Mouse (Mus musculus) megakaryocyte-erythroid progenitor cell, adult 5-6 weeks (primary cell): ENCODE results near the gene Cytip. TPM values are rescaled to one million over a fixed set of nuclear protein-coding genes. Genes with fewer than 3 reads are reported as not detected.

Experiments used
- ATAC-seq: replicated peaks from 2 replicates; pipeline ENCODE4 v1.8.0; 2016; ENCODE audit warnings: mild to moderate bottlenecking, inconsistent platforms; ENCODE audit not compliant: severe bottlenecking, poor library complexity, low FRiP score, low TSS enrichment
- total RNA-seq, 2 experiments: library from RNA; stranded (forward) in 1 of 2; stranded (reverse) in 1 of 2; fragments of 200-1000, 215-1000 nt in 1 of 2; fragments of >200 nt in 1 of 2; fragmentation: Nextera tagmentation in 1 of 2; gene quantifications; 2 replicates each; pipeline ENCODE4 v1.2.3; 2014 to 2017

Cytip gene
- total RNA-seq, 2 experiments from 2014 or later = 3.9 to 6.6 TPM

- ATAC-seq = no peak
Measured at GRCm38 (mm10) chr2:58166764-58167163, 28.6 kb downstream of the Cytip start.

GRCm38 (mm10) chr2:58163457-58164181, 31.7 kb downstream of the Cytip start:
- ATAC-seq = peak; percentile 48; the same call in 1 of the 2 replicates

- no peak for ATAC-seq
Measured at GRCm38 (mm10) chr2:58161813-58162212, 33.5 kb downstream of the Cytip start.

GRCm38 (mm10) chr2:58160541-58161307, 34.6 kb downstream of the Cytip start:
- no peak for ATAC-seq

GRCm38 (mm10) chr2:58159880-58160279, 35.5 kb downstream of the Cytip start:
- ATAC-seq = peak; percentile 13; the same call in 1 of the 2 replicates

- no peak for ATAC-seq
Measured at GRCm38 (mm10) chr2:58159121-58159520, 36.2 kb downstream of the Cytip start.

- no peak for ATAC-seq
Measured at GRCm38 (mm10) chr2:58158539-58158938, 36.8 kb downstream of the Cytip start.

- ATAC-seq = no peak
Measured at GRCm38 (mm10) chr2:58158107-58158506, 37.2 kb downstream of the Cytip start.

- ATAC-seq = no peak
Measured at GRCm38 (mm10) chr2:58157466-58157865, 37.9 kb downstream of the Cytip start.

GRCm38 (mm10) chr2:58156495-58157392, 38.6 kb downstream of the Cytip start:
- peak; percentile 57 for ATAC-seq

GRCm38 (mm10) chr2:58156108-58156415, 39.3 kb downstream of the Cytip start:
- ATAC-seq = peak; percentile 39

GRCm38 (mm10) chr2:58155271-58156107, 39.8 kb downstream of the Cytip start:
- peak; percentile 77 for ATAC-seq

- no peak for ATAC-seq
Measured at GRCm38 (mm10) chr2:58154555-58154954, 40.8 kb downstream of the Cytip start.

GRCm38 (mm10) chr2:58153742-58154141, 41.6 kb downstream of the Cytip start:
- ATAC-seq = no peak

GRCm38 (mm10) chr2:58149983-58150405, 45.3 kb downstream of the Cytip start:
- no peak for ATAC-seq

GRCm38 (mm10) chr2:58146572-58146971, 48.8 kb downstream of the Cytip start:
- ATAC-seq = no peak

GRCm38 (mm10) chr2:58140531-58140930, 54.8 kb downstream of the Cytip start:
- no peak for ATAC-seq

GRCm38 (mm10) chr2:58138611-58139010, 56.7 kb downstream of the Cytip start:
- ATAC-seq = no peak

GRCm38 (mm10) chr2:58137676-58138075, 57.7 kb downstream of the Cytip start:
- ATAC-seq = peak; percentile 93
